Mouse (Mus musculus) embryo, embryonic 10.5 days (tissue): ENCODE measurements around the gene Phldb2.
A peak's percentile ranks its signal among the peaks of the same experiment; 100 is the strongest.

Experiments
- DNase-seq: peaks from one replicate; pipeline ENCODE4 v3.0.0-alpha.2; 2015; ENCODE audit warnings: low spot score

The Phldb2 gene

GRCm38 (mm10) chr16:45892928-45893327 lies 60.5 kb downstream of the Phldb2 start:
- DNase-seq = peak; percentile 51

GRCm38 (mm10) chr16:45890471-45891200 lies 62.8 kb downstream of the Phldb2 start:
- no peak for DNase-seq

GRCm38 (mm10) chr16:45889636-45890035 lies 63.8 kb downstream of the Phldb2 start:
- DNase-seq = no peak

GRCm38 (mm10) chr16:45886599-45886998 lies 66.8 kb downstream of the Phldb2 start:
- no peak for DNase-seq

GRCm38 (mm10) chr16:45884194-45884593 lies 69.2 kb downstream of the Phldb2 start:
- no peak for DNase-seq

GRCm38 (mm10) chr16:45881177-45881832 lies 72.1 kb downstream of the Phldb2 start:
- no peak for DNase-seq

- no peak for DNase-seq
Measured at GRCm38 (mm10) chr16:45880101-45880751, 73.2 kb downstream of the Phldb2 start.

- DNase-seq = no peak
Measured at GRCm38 (mm10) chr16:45877739-45878138, 75.7 kb downstream of the Phldb2 start.

- DNase-seq = no peak
Measured at GRCm38 (mm10) chr16:45877171-45877570, 76.2 kb downstream of the Phldb2 start.

GRCm38 (mm10) chr16:45873397-45873796 lies 80.0 kb downstream of the Phldb2 start:
- no peak for DNase-seq

- no peak for DNase-seq
Measured at GRCm38 (mm10) chr16:45871286-45871976, 82.0 kb downstream of the Phldb2 start.

- no peak for DNase-seq
Measured at GRCm38 (mm10) chr16:45870651-45871050, 82.7 kb downstream of the Phldb2 start.

GRCm38 (mm10) chr16:45869044-45869443 lies 84.4 kb downstream of the Phldb2 start:
- DNase-seq = no peak

GRCm38 (mm10) chr16:45857277-45857863 lies 96.0 kb downstream of the Phldb2 start:
- no peak for DNase-seq

- DNase-seq = no peak
Measured at GRCm38 (mm10) chr16:45854499-45854898, 98.9 kb downstream of the Phldb2 start.

- DNase-seq = no peak
Measured at GRCm38 (mm10) chr16:45849045-45849444, 104.4 kb downstream of the Phldb2 start.

- DNase-seq = peak; percentile 18
Measured at GRCm38 (mm10) chr16:45844875-45845274, 108.5 kb downstream of the Phldb2 start.

GRCm38 (mm10) chr16:45844049-45844780 lies 109.2 kb downstream of the Phldb2 start:
- peak; percentile 89 for DNase-seq

GRCm38 (mm10) chr16:45843351-45843891 lies 110.0 kb downstream of the Phldb2 start:
- peak; percentile 69 for DNase-seq

- DNase-seq = peak; percentile 31
Measured at GRCm38 (mm10) chr16:45842440-45842839, 111.0 kb downstream of the Phldb2 start.

- DNase-seq = no peak
Measured at GRCm38 (mm10) chr16:45841806-45842205, 111.6 kb downstream of the Phldb2 start.
